Mouse (Mus musculus): Measurements from ENCODE around the gene Pdia5. TPM values are rescaled to one million over a fixed set of nuclear protein-coding genes. Genes with fewer than 3 reads are reported as not detected.

Pdia5 gene
- 1 to 10 TPM; 1.1 to 1.6 (median 1.4) TPM for total RNA-seq (2022)

DNA sequence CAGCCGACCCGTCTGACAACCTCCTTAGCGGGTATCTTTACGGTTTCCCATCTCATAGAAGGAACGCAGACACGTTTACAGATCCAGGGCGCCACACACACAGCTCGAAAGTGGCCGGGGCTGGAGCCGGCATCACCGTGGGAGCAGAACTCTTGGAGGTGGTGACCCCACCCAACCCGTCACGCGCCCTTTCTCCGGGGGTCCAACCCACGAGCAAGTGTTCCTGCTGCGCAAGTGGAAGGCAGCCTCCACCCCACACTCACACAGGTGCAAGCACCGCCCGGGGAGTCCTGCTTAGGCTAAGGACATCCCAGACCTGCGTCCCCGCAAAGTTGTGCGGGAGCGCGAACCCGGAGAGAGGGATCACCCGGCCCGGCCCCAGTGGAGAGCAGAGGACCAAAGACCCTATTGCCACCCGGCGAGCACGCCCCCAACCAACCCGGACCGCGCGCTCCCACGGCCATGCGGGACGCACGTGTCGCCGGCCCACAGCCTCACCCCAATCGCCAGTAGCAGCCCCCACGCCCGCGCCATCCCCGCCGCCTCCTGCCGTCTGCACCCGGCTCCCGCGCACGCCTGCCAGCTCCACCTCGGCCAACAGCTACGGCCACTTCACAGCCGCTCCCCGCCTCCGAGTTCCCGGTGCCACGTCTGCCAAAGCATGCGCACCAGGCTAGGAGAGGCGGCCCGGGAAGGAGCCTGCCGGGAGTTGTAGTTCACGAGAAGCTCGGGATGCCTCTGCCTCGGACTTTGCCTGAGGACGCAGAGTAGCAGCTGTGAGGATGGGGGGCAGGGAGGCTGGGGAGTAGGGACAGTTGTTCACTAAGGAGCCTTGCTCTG lies at the start of gene Pdia5:
TSS of gene Pdia5 (minus strand) at position 643 of the 840 bp plus-strand sequence.
- peak; percentile 77 to 87 for DNase-seq (ENCODE audit: low spot score in 2 of 2)

GRCm38 (mm10) chr16:35539041-35539440 lies 48.4 kb upstream of the Pdia5 start:
- DNase-seq (ENCODE audit: low spot score in 2 of 2), result no peak

DNA sequence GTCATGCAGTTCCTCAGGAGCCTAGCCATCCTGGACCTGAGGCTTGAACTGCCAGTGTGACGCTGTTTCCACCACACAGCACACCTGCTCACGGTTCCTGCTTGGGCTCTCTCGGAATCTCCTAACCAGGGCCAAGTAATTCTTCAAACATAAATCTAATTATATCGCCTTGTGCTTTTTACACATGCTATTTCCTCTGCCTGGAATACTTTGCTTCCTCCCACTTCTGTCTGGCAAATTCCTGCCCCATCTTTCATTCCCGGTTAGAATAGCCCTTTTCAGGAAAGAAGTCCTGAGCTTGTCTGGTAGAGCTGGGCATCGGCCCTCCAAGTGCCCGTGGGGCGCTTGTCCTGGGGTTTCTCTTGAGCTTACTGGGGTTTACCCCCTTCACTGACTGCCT lies 47.0 kb upstream of the Pdia5 start:
- no peak for DNase-seq (ENCODE audit: low spot score in 2 of 2)

- DNase-seq (ENCODE audit: low spot score in 2 of 2), result no peak
These were observed 44.0 kb upstream of the Pdia5 start for GRCm38 (mm10) chr16:35534630-35535029.

GRCm38 (mm10) chr16:35524200-35524599 lies 33.5 kb upstream of the Pdia5 start:
- DNase-seq (ENCODE audit: low spot score in 2 of 2), result no peak

GRCm38 (mm10) chr16:35519245-35519644 lies 28.6 kb upstream of the Pdia5 start:
- DNase-seq (ENCODE audit: low spot score in 2 of 2), result no peak

DNA sequence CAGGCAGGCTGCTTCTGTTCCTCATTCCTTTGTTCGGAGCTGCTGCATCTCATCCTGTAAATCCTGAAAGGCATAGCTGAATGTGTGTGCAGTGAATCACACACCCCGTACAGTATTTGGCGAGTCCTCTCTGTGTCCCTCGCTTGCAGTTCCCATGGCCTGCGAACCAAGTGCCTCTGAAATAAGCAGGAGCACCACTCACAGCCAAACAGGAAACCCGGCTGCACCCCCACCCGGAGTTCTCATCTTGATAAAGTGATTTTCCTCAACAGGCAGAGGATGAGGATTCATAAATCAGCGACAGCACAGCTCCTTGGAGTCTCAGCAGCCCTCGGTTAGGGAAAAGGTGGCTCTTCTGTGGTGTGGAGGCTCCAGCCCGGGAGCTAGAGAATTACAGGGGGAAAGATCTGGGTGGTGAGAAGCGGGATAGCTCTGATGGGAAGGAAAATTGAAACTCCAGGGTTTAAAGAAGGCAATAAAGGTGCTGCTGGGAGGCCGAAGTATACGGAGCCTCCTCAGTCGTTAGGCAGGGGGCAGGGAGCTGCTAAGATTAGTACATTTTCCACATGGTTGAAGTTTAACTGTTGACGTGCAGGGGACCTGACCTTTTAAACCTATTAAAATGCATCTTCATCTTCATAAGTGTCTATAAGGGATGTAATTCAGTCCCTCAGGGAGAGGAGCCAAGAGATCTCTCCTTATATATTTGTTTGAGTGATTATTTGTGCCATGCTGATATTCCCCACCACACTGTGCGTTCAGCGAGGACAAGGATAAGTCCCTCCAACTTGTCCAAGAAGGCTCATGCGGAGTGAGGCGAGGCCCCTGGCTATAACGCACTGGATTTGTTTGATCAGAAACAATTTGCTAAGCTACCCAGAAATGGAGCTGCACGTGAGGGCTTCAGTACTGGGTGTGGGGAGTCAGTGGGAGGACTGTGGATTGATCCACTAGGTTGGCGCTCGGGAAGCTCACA lies 27.6 kb upstream of the Pdia5 start:
- DNase-seq (ENCODE audit: low spot score in 2 of 2), result no peak

GRCm38 (mm10) chr16:35515977-35516612 lies 25.4 kb upstream of the Pdia5 start:
- DNase-seq (ENCODE audit: low spot score in 2 of 2), result no peak

- no peak for DNase-seq (ENCODE audit: low spot score in 2 of 2)
These were observed 18.8 kb upstream of the Pdia5 start for GRCm38 (mm10) chr16:35509331-35510070.

DNA sequence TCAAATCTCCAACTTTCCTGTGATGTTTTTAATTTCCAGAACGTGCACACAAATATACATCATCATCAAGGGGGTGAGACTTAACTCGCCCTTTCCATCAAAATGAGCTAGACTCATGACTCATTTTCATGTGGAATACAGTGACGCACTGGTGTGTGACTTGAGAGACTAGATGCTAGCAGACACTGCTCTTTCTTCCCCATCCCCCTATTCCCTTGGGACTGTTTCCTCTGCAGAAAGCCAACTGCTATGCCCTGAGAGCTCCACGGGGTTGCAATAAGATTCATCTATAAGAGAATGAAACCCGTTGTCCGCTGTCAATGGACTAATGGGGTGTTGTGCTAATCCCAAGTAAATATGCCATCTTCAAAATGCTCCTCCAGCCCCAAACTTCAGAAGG lies 17.9 kb upstream of the Pdia5 start:
- DNase-seq (ENCODE audit: low spot score in 2 of 2), result no peak

DNA sequence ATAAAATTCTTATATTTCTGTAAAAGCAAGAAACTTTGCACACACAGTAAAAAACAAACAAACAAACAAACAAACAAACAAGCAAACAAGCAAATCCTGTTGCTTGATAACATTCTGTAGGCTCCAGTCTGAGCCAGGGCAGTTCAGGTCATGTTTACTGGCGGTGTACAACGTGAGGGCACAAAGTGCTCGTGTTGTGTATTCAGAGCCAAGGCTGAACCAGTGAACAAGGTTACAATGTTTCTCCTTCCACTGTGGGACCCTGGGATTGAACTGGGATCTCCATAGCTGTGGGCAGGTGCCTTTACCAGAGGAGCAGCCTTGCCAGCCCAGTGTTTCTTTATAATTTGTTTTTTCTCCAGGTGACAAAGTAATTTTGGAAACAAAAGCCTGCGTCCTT lies 15.1 kb upstream of the Pdia5 start:
- DNase-seq (ENCODE audit: low spot score in 2 of 2), result no peak

DNA sequence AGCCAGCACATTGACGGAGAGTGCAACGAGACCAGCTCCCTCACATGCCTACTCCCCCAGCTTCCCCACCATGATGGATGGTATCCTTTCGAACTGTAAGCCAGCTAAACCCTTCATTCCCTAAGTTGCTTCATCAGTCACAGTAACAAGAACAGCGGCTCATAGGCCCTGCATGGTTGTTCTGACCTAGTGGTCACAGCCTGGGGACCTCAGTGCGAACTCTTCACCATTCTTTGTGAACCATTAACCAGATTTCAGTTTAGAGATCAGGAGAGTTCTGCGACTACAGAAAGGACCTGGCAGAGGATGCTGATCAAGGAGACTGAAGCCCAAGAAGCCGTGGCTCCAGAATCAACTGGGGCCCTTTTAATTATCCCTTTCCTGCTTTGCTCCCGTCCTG lies 13.6 kb upstream of the Pdia5 start:
- no peak for DNase-seq (ENCODE audit: low spot score in 2 of 2)

GRCm38 (mm10) chr16:35502456-35502855 lies 11.8 kb upstream of the Pdia5 start:
- no peak for DNase-seq (ENCODE audit: low spot score in 2 of 2)

GRCm38 (mm10) chr16:35501106-35501760 lies 10.6 kb upstream of the Pdia5 start:
- DNase-seq (ENCODE audit: low spot score in 2 of 2), result no peak

DNA sequence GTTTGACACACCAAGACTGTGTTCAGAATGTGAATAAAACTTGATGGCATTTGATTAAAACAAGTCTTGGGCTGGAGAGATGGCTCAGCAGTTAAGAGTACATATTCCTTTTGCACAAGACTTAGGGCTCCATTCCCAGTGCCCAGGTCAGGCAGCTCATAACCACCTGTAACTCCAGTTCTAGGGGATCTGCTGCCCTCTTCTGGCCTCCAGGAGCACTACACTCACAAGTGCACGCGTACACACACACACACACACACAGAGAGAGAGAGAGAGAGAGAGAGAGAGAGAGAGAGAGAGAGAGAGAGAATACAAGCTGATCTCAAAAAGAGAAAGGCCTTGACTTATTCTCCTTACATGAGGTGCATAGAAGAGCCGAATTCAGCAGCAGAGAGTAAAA lies 9.7 kb upstream of the Pdia5 start:
- DNase-seq (ENCODE audit: low spot score in 2 of 2), result no peak

DNA sequence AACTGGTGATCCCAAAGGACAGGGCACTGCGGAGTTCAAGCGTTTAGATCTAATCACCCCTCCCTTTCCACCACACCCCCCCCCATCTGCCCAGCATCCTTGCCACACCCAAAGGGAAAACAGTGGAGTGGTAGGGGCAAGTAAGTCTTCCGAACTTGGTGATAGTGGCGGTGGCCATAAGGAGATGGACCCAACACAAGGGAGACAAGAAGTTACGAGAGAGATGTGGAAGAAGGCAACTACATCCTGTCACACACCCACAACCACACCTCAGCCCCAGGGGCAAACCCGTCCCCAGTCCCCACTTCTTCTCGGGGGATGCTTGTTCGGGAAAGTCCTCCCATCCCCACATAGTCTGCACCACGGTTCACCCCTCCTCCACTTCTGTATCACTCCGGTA lies 880 bp downstream of the Pdia5 start:
- DNase-seq (ENCODE audit: low spot score in 2 of 2), result no peak

DNA sequence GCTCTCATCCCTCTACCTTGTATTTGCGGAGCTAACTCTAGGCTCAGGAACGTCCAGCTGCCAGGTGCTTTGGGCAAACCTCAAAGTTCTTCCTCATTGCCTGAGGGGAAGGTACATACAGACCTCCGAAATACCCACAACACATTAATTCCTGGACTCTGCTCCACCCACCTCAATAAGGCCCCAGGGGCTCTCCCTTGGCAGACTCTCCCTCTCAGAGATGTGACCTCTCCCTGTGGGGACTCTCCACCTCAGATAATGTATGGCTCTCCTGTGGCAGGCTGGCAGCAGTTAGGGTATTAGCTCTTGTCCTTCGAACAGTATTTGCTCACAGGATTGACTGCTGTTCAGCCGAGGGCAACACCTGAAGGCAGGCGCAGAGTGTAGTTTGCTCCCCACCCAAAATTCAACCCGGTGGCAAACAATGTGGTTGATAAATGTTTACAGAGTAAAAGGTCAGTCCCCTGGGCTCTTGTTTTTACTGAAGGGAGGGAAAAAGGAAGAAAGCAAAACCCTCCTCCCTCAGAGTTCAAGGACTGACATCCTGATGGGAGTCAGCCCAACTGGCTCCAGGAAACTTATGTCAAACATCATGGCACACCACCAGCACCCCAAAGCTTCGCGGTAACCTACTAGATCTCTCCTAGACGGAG lies 1.5 kb downstream of the Pdia5 start:
- no peak for DNase-seq (ENCODE audit: low spot score in 2 of 2)

DNA sequence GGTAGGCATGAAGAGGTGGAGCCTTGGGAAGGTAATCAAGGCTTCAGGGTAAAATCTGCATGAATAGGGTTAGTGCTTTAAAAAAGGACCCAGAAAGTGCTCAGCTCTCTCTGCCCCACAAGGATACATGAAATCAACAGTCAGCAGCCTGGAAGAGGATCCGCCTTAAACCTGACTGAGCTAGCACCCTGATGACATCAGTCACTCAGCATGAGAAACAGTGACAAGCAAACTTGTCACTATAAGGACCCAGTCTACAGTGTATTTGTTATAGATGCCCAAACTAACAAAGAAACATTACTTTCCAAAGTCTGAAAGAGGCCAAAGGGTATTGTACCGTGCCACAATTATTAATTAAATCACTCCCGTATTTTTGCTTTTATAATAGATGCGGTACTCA lies 2.9 kb downstream of the Pdia5 start:
- no peak for DNase-seq (ENCODE audit: low spot score in 2 of 2)

GRCm38 (mm10) chr16:35487056-35487455 lies 3.6 kb downstream of the Pdia5 start:
- DNase-seq (ENCODE audit: low spot score in 2 of 2), result no peak

- no peak for DNase-seq (ENCODE audit: low spot score in 2 of 2)
These were observed 5.0 kb downstream of the Pdia5 start for GRCm38 (mm10) chr16:35485711-35486110.

All from gastrocnemius, adult 8-10 months (tissue).